Mouse (Mus musculus) liver (tissue): ENCODE data around the gene Rbms3.

Experiments
- DNase-seq: peaks from one replicate; pipeline ENCODE4 v3.0.0-alpha.2; 2020; ENCODE audit warnings: mixed read lengths

Gene Rbms3

DNA sequence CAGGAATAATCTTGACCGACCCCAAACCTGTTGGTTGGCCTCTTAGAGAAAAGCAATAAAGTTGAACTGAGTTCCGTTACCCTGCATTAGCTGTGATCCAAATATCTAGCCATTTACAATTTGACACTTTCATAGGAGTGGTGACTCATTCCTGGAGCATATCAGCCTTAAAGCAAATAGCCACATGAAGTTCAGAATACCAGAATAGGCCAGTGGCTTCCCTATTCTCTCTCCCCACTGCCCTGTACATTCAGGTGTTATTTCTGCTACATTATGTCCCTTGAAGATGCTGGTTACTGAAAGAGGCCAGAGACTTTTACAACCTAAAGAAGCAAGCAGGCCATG lies 755.8 kb downstream of the Rbms3 start:
- DNase-seq: no peak

DNA sequence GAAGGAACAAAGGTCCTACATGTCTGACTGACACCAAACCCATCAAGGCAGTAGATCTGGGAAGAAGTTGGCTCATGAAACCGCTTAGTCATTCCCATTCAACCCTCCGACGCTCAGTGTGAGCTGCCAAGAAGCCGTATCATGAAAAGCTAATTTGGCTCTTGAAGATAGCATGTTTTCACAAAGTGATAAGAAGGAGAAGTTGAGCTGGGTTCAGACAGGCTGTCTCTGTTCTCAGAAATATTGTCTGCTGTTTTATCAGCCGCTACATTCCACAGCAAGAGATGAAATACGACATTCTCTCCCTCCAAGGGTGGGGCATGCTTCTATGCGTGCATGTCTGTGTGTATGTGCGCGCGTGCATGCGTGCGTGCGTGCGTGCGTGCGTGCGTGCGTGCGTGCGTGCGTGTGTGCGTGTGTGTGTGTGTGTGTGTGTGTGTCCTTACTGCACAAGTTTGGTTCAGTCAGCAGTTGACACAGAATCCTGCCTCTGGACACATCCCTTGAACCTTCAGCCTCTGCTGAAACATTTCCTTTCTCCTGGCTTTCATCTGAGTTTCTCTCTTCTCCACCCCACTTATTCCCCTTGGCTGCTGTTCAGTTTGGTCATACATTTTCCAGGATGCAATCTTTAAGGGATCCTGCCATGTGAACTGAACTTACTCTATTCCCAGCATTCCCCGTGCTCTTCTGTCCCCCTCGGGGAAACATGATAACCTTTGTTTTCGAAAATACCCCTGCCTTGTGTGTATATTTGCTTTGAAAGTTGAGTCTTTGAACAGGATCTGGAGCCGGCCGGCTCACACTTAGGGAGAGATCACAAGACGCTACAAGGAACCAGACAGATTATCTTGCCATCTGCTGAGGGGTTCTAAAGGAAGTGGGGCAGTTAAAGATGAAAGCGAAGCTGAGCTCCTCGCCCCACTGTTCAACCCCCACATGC lies 756.4 kb downstream of the Rbms3 start:
- peak; percentile 68 for DNase-seq

DNA sequence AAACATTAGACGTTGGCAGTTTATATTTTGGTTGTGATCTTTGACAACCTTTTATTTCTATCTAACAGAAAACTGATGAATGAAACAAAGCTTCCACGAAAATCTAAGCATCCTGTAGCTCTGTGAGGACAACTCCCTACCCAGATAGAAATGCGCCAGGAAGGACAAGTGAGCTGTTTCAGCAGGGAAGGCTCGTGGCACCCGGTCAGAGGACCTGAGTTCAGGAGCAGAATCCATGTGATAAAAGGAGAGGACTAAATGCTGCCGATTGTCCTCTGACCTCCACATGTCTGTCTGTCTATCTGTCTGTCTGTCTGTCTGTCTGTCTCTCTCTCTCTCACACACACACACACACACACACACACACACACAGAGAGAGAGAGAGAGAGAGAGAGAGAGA lies 757.4 kb downstream of the Rbms3 start:
- DNase-seq: peak; percentile 31

DNA sequence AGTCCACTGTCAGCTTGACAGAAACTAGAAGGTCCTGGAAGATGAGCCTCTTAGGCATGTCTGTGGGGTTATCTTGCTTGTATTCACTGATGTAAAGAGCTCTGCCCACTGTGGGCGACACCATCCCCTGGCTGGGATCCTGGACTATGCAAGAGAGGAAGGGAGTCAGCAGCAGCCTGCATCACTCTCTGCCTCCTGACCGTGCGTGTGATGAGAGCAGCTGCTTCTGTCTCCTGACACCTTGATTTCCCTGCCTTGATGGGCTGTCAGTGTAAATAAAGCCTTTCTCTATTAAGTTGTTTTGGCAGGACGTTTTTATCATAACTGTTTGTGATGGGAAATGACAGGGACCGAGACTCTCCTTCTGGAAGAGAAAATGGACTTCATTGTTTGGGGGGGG lies 758.1 kb downstream of the Rbms3 start:
- peak; percentile 18 for DNase-seq

DNA sequence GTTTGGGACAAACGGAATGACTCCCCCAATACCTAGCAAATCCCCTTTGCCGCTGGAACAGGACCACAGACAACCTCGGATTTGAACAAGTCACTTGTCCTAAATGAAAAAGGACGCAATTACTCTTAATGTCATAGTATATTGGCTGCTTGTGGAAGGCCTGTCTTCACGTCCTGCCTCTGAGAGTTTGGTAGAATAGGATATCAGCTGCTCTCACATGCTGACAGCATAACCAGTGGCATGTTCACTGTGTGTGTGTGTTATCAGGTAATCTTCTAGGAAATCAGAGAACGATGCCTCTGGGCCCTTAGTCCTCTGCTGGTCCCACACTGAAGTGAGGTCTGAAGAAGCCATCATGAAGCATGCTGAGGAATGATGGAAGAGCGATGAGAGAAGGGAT lies 763.7 kb downstream of the Rbms3 start:
- no peak for DNase-seq

DNA sequence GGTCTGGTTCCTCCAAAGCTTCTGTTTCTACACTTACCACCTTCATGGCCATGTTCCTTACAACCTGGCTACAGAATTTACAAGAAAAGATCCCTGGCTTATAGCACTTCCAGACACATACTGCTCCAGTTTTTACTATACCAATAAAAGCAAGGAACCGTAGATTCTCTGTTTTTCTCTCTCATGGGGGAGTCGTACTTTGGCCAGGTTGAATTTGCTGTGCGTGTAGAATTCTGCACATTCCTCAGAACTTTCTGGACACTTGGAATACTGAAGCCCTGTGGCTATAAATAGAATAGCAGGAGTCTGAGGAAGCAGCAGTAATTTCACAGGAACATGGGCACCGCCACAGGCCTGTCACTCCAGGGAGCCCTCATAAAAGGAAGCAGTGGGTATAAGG lies 766.1 kb downstream of the Rbms3 start:
- no peak for DNase-seq

DNA sequence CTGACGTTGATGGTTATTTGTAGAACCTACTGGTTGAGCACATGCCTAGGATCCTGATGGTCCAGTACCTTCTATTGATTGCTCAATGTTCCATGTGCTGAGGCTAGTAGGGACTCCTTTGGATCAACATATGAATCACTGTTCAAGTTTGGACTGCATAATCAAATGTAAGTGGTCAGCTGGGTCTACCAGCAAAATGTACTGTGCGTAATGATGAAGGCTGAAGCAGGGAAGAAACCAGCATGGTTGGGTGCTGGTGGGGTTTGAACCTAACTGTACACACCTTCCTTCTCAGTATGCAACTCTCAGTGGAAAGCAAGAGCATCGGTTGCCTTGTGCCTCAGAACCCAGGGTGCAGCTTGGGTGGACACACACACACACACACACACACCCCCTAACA lies 767.4 kb downstream of the Rbms3 start:
- no peak for DNase-seq

DNA sequence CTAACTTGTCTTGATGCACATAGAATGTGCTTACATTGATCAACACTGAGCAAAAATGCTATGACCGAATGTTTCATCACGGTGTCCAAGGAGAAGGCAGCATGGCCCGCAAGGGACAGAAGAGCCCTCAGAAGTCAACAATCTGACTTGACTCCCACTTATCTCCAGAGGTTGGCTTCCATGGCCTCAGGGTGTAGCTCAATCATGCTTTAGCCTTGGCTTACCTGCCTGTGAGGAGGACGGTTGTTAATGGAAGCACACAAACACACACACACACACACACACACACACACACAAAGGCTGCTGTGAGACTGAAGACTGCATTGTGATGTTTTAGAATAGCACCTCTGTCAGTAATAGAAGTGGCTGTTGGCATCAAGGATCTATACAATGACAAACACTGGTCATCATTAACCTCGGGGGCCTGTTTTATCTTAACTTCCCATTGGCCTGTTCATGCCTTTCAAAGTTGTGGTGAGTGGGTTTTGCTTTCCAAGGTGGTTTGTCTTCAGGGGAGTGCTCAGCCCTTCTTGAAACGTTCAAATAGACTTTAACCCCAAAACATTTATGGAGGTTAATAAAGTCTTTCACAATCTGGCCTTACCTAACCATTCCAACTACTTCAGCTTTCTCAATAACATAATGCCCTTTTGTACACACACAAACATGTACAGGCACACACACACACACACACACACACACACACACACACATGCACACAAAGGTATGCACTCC lies 771.7 kb downstream of the Rbms3 start:
- no peak for DNase-seq

DNA sequence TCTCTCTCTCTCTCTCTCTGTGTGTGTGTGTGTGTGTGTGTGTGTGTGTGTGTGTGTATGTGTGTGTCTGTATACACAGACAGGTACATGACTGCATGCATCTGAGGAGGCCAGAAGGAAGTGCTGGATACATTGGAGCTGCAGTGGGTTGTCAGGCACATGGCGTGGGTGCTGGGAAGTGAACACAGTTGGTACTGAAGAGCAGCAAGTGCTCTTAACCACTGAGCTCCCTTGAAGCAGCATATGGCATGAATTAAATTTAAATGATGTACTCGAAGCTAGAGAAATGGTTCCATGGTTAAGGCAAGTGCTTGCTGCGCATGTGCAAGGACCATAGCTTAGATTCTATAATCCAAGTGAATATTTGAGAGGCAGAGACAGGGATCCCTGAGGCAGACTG lies 772.6 kb downstream of the Rbms3 start:
- DNase-seq: no peak

DNA sequence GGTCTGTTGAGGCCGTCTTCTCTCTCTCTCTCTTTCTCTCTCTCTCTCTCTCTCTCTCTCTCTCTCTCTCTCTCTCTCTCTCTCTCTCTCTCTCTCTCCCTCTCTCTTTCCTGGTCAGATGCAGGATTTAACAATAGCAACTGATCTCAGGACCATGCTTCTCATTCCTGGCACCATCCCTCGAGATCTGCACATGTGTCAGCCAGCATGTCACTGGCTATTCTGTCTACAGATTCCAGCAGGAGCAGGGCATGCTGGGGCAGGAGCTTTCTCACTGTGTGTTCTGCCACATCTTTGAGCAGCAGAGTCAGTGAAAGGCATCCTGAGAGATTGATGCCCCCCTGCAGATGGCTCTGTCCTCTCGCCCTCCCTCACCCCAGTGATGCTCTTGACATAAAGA lies 774.0 kb downstream of the Rbms3 start:
- no peak for DNase-seq

DNA sequence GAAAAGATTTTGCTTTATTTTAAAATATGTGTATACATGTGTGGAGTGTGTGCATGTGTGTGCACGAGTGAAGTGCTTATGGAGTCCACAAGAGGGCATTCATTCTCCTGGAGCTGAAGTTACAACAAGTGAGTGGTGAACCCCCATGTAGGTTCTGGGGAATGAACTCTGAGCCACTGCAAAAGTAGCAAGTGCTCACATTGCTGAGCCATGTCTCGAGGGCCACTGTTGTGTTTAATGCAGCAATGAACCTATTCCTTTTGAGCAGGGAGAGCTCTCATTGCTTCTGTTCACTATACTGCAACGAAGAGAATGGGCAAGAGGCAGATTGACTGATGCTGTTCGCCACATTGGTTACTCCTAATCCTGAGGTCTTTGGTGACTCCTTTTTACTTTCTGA lies 780.8 kb downstream of the Rbms3 start:
- DNase-seq: no peak

DNA sequence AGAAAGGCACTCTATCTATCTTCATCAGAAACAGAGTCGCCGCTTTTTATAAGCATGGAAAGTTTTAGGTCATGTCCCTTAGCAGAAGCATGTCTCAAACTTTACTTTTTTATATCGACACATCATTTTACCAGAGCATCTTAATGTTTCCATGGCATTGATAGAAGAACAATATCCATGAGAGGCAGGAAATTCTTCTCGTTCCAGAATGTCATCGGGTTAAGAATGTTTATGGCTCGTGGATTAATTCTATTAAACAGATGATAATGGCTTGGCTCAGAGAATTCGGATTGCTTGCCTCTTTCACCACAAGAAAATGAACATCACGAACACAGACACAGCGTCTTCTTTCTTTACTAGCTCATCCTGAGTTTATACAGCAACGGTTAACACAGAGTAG lies 781.5 kb downstream of the Rbms3 start:
- no peak for DNase-seq

DNA sequence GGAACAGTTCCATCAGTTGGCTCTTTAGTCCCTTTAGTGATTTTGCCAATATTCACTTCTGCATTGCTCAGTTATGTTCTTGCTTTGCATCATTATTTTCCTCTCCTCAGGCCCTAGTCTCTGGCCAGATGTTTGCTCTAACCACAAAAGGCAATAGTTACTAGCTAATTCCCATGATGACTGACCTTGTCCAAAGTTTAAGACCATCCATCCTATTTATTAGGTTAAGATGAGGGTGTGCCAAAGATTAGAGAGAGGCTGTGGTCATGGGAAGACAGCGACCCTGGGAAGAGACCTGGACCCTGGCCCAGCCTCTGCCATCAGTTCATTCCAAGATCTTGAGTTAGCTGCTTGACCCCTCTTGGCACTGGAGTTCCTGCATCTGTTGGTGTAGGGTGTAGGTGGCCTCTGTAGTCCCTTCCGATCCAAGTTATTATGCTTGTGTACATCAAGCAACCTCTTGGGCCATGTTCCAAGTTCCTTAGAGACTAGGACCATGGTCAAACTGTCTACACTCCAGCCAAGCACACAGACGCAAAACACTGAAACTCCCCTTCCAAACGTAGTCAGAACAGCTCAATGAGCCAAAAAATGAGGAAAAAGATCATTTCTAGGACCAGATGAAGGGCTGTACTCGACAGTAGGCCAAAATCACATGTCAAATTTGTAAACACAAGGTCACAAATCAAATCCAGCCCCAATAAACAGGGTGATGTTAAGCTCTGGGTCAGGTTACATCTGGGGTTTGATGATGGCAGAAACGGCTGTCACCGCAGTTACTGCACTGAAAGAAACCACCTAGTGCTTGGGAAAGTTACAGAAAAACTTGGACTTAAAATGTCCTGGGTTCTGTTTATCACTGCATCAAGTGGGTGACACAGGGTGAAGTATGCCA lies 782.2 kb downstream of the Rbms3 start:
- no peak for DNase-seq

DNA sequence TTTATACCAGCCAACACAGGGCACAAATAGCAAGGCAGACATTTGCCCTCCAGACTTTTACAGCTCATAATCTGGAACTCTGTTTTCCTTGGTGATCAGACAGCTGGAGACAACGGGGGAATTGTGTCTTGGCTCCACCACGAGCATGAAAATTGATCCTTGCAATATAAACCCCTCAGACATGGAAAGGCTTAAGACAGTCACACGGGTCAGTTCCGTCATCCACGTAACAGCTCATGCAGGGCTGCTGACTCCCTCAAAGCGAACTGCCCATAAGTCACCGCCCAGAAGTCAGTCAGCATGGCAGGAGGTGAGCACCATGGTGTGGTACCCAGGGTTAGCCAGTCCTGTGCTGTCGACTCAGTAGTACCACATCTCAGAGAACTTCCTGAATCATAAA lies 794.8 kb downstream of the Rbms3 start:
- no peak for DNase-seq

DNA sequence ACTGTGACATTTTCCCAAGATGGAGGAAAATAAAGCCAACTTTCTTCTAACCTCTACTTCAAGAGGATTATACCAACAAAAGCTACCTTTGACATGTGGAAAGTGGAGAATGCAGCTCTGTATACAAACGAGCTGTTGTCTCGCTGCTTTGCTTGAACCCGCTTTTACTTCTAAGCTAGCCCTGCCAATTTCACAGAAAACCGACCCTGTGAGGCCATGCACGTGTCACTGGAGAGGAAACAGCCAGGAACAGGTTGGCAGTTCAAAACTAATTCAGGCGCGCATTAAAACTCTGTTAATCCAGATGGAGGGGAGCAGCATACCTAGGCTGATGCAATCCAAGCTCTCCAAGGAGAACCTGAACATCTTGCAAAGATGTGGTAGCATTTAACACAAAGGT lies 796.0 kb downstream of the Rbms3 start:
- DNase-seq: no peak

DNA sequence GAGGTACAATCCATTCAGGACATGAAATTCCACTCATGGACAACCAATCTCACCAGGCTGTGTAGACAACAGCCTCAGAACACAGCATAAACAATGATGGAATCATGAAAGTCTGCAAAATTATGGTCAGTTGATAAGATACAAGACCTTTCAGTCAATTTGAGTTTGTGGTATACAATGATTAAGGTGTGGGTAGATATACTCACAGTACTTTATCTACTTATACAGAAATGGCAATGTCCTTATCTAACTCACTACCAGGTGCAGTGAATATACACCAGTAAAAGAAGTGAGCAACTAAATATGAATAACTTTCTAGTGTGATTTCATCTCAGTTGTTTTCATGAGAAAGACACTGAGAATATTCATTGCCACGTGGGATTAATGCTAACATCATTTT lies 796.9 kb downstream of the Rbms3 start:
- DNase-seq: no peak

DNA sequence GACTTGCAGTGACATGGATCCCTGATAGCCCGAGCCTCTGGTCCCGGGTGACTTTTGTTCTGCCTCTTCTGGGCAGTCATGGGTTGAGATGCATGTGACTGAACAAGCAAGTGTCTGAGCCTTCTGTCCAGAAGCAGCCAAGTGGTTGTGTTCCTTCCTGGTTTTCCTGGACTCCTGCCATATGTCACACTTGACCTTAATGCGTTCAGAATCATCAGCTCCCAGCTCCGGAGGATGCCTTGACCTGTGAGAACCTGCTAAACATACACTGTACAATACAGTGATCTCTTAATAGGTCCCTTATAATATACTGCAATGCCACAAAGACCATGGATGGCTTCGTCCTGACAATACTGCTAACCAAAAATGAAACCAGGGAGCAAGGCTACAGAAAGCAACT lies 798.3 kb downstream of the Rbms3 start:
- no peak for DNase-seq

DNA sequence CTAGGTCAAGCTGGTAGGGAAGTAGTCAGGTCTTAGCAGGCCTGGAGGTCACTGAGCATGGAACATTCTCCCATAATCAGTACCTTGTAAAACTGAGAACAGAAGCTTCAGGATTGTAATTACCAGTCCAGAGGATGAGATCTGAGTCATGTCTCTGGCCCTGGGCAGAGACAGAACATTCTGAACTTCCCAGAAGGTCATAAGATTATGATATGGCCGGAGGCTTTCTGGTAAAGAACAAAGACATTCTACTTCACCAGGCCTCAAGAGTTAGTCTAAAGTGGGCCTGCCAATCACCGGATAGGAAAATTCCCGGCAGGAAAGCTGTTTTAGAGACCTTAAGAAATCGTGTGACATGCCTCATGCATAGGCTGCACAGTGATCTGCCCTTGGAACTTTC lies 799.8 kb downstream of the Rbms3 start:
- no peak for DNase-seq

DNA sequence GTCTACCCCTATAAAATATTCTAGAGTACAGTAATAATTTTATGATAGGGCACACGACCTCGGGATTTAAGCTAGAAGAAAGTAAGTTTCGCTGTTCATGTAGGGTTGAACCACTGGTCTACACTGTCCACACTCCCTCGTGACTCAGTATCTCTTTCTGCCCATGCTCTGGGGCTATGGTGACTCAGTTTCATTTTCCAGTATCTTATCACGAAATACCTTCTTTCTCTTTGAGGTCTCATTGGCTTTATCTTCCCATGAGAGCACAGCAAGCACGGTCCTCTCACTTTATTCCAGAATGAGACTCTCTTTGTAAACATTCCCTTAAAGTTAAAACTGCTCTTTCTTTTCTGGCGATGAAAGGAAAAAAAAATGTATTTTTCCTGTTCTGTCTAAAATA lies 808.1 kb downstream of the Rbms3 start:
- DNase-seq: no peak

DNA sequence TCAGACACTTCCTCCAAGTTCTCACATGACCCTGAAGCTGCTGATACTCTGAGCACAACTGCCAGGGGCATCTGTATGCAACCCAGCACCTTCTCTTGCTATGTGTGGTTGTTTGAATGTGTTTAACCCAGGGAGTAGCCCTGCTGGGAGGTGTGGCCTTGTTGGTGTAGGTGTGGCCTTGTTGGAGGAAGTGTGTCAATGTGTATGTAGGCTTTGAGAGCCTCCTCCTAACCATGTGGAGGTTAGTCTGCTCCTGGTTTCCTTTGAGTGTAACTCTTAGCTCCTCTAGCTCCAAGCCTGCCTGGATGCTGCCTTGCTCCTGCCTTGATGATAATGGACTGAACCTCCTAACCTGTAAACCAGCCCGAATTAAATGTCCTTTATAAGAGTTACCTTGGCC lies 812.5 kb downstream of the Rbms3 start:
- no peak for DNase-seq

DNA sequence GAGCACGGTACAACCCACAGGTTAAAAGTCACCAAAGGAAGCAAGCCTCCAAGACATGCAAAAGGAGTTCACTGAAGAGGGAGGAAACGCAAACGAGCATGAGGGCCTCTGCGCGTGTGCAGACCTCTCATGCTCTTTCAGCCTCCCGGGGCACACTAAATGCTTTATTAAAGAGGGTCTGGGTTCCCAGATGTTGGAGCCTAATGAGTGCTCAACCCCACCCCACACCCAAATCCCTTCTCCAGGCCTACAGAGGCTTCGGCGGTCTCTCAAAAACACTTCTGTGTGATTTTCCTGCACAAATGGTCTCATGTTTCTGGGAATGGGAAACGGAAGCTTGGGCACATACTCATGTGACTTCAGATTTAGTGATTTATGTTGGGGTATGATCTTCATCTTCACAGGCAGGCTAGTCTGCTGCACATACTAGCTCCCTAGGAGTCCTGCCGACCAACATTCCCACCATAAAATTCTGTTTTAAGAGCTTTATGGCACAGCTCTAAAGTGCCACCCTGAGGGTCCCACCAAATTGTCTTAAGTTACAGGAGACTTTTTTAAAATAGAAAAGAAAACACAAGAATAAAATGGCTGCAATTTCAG lies 815.1 kb downstream of the Rbms3 start:
- no peak for DNase-seq

DNA sequence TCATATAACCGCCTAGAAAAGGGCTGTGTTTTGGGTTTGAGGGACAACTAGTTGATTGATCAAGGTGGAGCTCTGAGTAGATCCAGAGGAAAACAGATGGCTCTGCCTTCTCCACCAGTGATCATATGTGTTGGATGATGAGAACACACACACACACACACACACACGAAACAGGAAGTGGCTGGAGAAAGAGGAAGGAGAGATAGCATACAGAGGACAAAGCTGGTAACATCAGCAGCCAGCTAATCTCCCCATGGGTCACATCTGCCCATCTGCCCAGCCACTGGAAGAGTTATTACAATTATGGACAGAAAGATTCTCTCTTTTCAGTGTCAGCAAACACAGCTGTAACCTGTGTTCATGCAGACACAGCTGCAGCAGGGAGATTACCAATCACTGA lies 816.3 kb downstream of the Rbms3 start:
- no peak for DNase-seq

DNA sequence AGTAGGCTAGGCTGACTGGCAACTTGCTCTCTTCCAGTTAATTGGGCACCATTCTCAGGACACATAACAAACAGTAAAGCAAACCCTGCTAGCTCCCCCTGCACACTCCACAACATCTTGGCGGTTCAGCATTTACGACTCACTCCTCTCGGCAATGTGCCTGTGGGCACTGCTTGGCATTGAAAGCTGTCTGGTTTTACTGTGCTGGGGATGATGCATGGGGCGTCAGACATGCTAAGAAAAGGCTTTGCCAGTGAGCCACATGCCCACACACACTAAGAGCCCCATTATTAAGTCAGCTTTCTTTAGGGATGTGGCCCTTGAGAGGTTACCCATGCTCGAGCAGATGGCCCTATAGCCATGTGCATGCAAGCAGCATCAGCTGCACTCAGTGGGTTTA lies 820.5 kb downstream of the Rbms3 start:
- no peak for DNase-seq
